Mouse (Mus musculus) brain, adult 2 months (tissue): Measurements from ENCODE around the gene Car11.
"Not testable (repeated sequence)": the region's sequence is repeated elsewhere in the genome, so short reads cannot be mapped to it uniquely, and the experiment has no call there.

Experiments
- DNase-seq: peaks from one replicate; pipeline ENCODE4 v3.0.0; 2011; ENCODE audit warnings: low read depth, low spot score

Gene Car11

GRCm38 (mm10) chr7:45699523-45700141 lies at the start of gene Car11:
Gene Car11 (plus strand): TSS chr7:45699843.
- DNase-seq, result peak; percentile 78

- not testable (repeated sequence) for DNase-seq
These were observed 49.2 kb upstream of the Car11 start for GRCm38 (mm10) chr7:45650484-45650883.

DNA sequence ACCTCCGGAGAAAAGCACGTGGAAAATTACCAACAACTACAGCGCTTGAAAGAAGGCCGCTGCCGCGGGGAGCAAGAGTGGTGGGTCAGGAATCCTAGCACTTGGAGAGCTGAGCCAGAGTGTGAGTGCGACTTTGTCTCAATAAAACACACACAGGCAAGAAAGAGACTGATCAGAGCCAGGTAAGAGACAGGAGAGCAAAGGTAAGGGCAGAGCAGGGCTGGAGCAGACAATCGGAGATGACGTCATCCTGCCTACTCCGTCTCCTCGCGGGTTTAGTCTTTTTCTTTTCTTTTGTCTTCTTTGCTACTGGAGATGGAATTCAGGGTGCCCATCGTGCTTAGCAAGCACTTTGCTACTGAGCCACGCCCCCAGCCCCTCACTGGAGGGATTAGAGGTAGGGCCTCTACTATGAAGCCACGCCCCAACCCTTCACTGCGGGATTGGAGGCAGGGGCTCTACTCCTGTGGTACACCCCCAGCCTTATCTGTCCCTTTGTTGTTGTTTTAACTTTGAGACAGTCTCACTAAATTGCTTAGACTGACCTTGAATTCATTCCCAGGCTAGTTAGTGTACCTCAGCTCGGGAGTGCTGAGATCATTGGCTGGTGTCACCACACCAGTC lies 45.1 kb upstream of the Car11 start:
- peak; percentile 33 for DNase-seq

- DNase-seq, result peak; percentile 59
These were observed 38.7 kb upstream of the Car11 start for GRCm38 (mm10) chr7:45660746-45661478.

- not testable (repeated sequence) for DNase-seq
These were observed 37.9 kb upstream of the Car11 start for GRCm38 (mm10) chr7:45661702-45662101.

DNA sequence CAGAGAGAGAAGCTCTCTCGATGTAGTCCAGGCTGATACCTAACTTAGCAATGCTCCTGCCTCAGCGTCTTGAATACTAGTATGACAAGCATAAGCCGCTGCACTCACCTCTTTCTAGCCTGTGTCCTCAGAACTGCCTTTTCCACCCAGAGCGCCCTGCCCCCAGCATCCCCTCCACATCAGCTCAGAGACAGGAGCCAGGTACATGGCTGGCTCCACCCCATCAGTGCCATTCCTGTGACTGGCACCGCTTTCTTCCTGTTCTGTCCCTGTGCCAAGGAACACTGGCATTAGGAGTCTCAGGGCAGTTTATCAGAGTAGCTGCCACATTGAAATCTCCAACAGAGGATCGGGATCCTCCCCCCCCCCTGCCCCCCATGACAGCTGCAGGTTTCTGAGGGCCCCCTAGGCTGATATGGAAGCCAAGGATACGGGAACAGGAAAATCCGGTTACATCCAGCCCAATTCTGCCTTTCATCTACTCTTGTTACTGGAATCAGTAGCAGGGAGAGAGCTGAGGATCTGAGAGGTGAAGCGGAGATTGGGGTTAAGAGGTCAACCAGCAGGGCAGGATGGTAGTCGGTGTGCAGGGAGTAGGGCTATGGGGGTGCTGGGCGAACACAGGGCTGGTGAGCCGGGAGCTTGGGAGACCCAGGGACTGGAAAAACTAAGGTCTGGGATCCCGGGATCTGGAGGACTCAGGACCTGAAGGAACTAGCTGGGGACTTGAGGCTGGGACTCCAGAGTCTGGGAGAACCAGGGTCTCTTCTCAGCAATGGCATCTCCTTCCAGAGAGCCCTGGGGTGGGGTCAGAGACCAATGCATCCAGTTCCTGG lies 34.1 kb upstream of the Car11 start:
- DNase-seq, result no peak

GRCm38 (mm10) chr7:45666161-45666560 lies 33.5 kb upstream of the Car11 start, which contains the start of gene Fut2:
Gene Fut2 (minus strand): TSS chr7:45666394.
- DNase-seq, result no peak

DNA sequence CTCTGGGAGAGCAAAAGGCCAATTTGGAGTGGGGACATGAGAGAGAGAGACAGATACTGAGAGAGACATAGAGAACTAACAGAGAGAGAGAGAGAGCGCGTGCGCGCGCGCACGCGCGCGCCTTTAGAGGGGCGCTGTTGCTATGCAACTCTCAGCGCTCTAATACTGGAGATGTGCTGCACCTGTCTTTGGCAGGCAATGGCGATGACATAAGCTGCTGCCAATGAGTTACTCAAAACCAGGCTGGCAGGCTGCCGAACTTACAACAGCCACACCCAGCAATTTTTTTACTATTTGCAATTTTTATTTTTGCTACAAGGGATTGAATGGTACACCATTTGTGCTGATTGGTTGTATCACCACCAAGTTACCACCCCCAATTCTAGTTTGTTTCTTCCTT lies 31.9 kb upstream of the Car11 start:
- DNase-seq, result peak; percentile 67

- no peak for DNase-seq
These were observed 30.7 kb upstream of the Car11 start for GRCm38 (mm10) chr7:45668921-45669320.

- no peak for DNase-seq
These were observed 21.9 kb upstream of the Car11 start for GRCm38 (mm10) chr7:45677627-45678295.

DNA sequence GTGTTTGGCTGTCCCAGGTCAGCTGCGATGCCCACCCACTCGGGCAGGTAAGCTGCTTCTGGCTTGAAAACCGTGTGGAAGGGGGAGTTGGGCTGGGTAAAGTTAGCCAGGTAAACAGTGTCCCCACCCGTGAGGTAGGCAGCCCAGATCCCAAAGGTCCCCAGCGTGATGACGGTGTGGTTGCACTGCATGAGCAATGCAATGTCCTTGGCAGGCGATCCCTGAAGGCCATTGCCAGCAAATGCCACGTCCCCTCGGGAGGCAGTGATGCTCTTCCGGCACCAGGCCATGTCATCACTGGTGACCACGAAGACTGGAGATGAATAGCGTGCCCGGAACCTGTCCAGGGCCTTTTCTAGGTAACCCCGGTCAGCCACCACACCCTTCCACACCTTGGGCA lies 21.1 kb upstream of the Car11 start:
- DNase-seq, result no peak

GRCm38 (mm10) chr7:45679966-45680621 lies 19.5 kb upstream of the Car11 start:
- DNase-seq, result peak; percentile 63

DNA sequence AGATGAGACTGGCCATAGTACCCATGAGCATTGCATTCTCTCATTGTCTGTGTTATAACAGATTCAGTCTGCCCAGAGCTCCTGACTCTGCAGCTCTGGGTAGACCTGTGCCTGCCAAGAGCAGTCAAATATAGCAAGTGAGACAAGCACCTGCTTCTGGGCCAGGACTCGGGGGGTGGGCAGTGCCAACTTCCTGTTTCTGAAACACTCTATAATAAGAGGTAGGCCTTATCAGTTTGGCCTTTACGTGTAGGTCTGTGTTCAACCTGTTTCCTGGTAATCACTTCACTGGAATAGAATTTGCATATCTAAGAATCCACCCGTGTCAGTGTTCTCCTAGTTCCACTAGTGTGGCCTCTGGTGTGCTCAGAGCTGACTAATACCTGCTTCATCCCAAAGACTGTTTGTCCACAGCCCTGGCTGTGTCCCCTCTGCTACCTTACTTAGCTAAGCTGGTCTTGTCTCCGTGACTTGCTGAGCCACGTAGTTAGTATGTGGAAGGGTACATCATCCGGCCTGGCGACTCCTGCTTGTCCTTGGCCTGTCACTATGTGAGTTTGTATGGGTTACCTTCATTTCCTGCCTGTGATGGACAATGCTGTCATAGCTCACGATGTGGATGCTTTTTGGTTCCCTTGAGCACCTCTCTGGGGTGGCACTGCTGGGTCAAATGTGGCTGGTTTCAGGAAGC lies 18.5 kb upstream of the Car11 start:
- DNase-seq, result peak; percentile 81

GRCm38 (mm10) chr7:45682144-45683126 lies 17.2 kb upstream of the Car11 start:
- peak; percentile 96 for DNase-seq

DNA sequence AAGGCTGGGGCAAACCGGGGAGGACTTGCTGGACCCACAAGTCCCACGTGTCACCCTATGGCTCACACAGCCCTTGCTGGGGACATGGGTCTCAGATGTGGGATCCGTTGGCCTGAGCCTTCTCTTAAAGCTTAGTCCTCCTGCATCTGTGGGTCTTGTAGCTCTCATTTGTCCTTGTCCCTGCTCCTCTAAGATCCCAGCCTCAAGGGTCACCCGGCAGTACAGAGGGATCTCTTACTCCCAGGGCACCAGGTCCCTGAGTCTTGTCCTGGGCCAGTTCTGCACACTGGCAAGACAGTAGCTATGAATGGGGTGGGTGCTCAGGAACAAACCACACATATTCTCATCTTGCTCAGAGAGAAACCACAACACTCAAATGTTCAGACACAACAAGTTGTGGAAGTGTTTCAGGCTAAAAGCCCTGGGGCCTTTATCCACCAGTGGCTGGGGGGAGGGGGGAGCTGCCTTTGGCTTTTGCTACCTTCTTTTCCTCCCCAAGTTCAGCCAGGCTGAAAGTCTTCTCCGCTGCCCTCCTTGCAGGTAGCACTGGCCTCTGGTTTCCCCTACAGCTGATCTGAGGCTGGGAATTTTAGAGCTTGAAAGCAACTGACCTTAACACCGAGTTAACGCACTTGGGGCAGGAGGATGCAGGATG lies 16.1 kb upstream of the Car11 start, which contains the start of gene Ntn5:
Ntn5 (plus strand) TSS at position 627 of the 655 bp plus-strand sequence.
- DNase-seq, result no peak

DNA sequence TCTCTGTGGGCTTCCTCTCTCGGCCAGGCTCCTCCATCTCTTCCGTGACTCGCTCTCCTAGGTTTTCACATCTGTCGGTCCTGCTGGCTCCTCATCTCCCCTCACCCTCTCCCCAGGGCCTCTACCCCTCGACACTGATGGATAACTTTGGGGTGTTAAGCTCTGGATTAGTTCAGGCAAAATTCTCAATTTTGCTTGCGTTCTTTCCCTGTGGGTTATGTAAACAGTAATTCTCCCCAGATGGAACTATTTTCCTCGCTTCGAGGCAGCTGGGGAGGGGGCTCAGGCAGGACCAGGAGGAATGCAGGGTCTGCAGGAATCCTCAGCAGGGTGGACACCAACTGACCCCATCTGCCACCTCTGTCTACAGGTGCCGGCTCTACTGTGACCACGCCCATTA lies 13.8 kb upstream of the Car11 start:
- DNase-seq, result no peak

DNA sequence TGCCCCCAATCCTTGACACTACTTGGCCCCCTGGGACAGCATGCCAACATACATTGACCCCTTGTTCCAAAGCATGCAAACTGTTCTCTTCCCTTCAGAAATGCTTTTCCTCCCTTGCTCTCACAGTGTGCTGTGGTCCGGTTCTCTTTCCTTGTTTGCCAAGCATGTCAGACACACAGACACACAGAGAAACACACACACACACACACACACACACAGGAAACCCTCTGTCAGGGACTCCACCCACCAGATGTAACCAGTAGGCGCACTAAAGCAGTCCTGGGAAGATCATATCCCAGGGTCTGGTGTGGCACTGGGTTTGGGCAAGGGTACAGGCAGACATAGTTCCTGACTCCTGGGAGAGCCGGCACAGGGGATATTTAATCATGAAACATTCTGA lies 12.8 kb upstream of the Car11 start:
- no peak for DNase-seq

- DNase-seq, result no peak
These were observed 10.5 kb upstream of the Car11 start for GRCm38 (mm10) chr7:45689099-45689498.
